8 mouse cellular contexts compared by ENCODE assay signal in the genomic region with DNA sequence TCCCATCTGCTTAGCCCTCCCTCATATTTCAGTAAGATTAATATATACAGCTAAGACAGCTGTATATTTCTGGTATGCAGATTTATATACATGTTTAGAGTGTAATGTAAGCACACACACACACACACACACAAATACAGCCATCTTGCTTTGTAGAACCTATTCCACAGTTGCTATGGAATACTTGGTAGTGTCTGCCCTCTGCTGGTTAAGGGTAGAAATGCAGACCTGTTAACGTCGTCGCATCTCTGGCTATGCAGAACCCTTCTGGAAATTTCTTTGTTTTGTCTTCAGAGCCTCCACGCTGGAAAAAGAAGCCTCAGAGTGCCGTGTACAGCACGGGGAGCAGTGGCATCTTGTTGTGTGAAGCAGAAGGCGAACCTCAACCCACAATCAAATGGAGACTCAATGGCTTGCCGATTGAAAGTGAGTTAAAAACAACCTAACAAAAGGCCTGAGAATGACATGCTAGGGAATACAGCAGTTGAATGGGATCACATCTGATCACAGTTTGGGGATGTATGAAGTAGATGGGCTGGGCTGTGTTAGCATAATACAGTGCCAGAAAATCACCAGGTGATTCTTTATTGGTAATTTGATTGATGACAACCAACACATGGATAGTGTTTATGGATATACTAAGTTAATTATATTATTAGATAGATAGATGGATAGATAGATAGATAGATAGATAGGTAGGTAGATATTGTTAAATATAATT.
DNase-seq lines count a peak whose midpoint lies in the region; ATAC-seq and TF ChIP-seq lines count a peak whose summit lies in the region.

No protein-coding gene starts in this region.

- H3K27ac ChIP-seq in heart, embryonic 10.5 days = no peak overlapping the region
- H3K27ac ChIP-seq in intestine, postnatal 0 days (ENCODE audit: low read depth, low read length) = no peak overlapping the region
- no peak overlapping the region for H3K27ac ChIP-seq in midbrain, embryonic 12.5 days (replicated peaks)

- peak; percentile 79 for DNase-seq in heart, embryonic 10.5 days (ENCODE audit: low spot score)
- no peak for DNase-seq in heart, adult 9 months (ENCODE audit: low spot score in 2 of 2)
- DNase-seq in cerebellum, adult 18-20 months = peak; percentile 78 to 83
- DNase-seq in forelimb bud, embryonic 11.5 days (ENCODE audit: low read depth, low spot score) = peak; percentile 80
- peak; percentile 92 to 93 for DNase-seq in left cerebral cortex, postnatal 14 days (ENCODE audit: low spot score in 2 of 2)
- peak; percentile 2 to 12 for DNase-seq in spleen, postnatal 36 days (ENCODE audit: low spot score in 2 of 2)

- intact Hi-C loops in left cerebral cortex, postnatal 14 days (cut with DNase I) = loop anchor here (2.0 kb wide), 2 partner anchors 172 to 376 kb away; a partner anchor contains a TSS

- no peak overlapping the region for H3K4me3 ChIP-seq in heart, embryonic 10.5 days
- no peak overlapping the region for H3K4me3 ChIP-seq in intestine, postnatal 0 days (ENCODE audit: low read depth, low read length)
- H3K4me3 ChIP-seq in midbrain, embryonic 12.5 days = no peak overlapping the region

- WGBS in heart, embryonic 10.5 days = 17% methylated on average over 8 of the region's 8 CpGs
- 15% methylated on average over 8 of the region's 8 CpGs for WGBS in intestine, postnatal 0 days
- WGBS in midbrain, embryonic 12.5 days = 15% methylated on average over 8 of the region's 8 CpGs

- H3K36me3 ChIP-seq in heart, embryonic 10.5 days = no peaks in the 10 kb centered on the region
- no peaks in the 10 kb centered on the region for H3K36me3 ChIP-seq in intestine, postnatal 0 days (ENCODE audit: control insufficient read depth, insufficient read depth)
- no peaks in the 10 kb centered on the region for H3K36me3 ChIP-seq in midbrain, embryonic 12.5 days

- H3K4me1 ChIP-seq in heart, embryonic 10.5 days = no peaks in the 10 kb centered on the region
- no peaks in the 10 kb centered on the region for H3K4me1 ChIP-seq in intestine, postnatal 0 days (replicated peaks; ENCODE audit: control insufficient read depth, insufficient read depth, low read length)
- H3K4me1 ChIP-seq in midbrain, embryonic 12.5 days = no peaks in the 10 kb centered on the region

- TF ChIP-seq CTCF in intestine, postnatal 0 days (IDR thresholded peaks at IDR 0.05; ENCODE audit: low read depth) = peak; percentile 89

- ATAC-seq in intestine, postnatal 0 days = no peak
- peak; percentile 83 for ATAC-seq in midbrain, embryonic 12.5 days (ENCODE audit: low FRiP score, low read depth)

- H3K9ac ChIP-seq in intestine, postnatal 0 days (ENCODE audit: low read depth, low read length) = no peak overlapping the region
- no peak overlapping the region for H3K9ac ChIP-seq in midbrain, embryonic 12.5 days (replicated peaks)

- H3K4me2 ChIP-seq in intestine, postnatal 0 days (replicated peaks; ENCODE audit: low read depth) = no peak overlapping the region
- H3K4me2 ChIP-seq in midbrain, embryonic 12.5 days (replicated peaks) = no peak overlapping the region

- no peaks in the 10 kb centered on the region for H3K27me3 ChIP-seq in heart, embryonic 10.5 days (ENCODE audit: insufficient read depth, poor library complexity, severe bottlenecking)
- no peaks in the 10 kb centered on the region for H3K27me3 ChIP-seq in intestine, postnatal 0 days (replicated peaks; ENCODE audit: control insufficient read depth, insufficient read depth, low read length)
- H3K27me3 ChIP-seq in midbrain, embryonic 12.5 days = no peaks in the 10 kb centered on the region

- no peaks in the 10 kb centered on the region for H3K9me3 ChIP-seq in heart, embryonic 10.5 days
- no peaks in the 10 kb centered on the region for H3K9me3 ChIP-seq in intestine, postnatal 0 days (ENCODE audit: control insufficient read depth)
- H3K9me3 ChIP-seq in midbrain, embryonic 12.5 days = no peaks in the 10 kb centered on the region

Comparison
In these comparisons a context has a peak if more than half of its experiments do, and no peak if none do; other contexts are left out.
1. DNase-seq: peak in heart, embryonic 10.5 days (single experiment), cerebellum, adult 18-20 months (2 of 2), forelimb bud, embryonic 11.5 days (single experiment), left cerebral cortex, postnatal 14 days (2 of 2) and spleen, postnatal 36 days (2 of 2); none in heart, adult 9 months (0 of 2).